Mouse (Mus musculus) stomach, postnatal 0 days (tissue): ENCODE results near the gene Dlgap3.

Source experiments
- CTCF ChIP-seq: IDR thresholded peaks from 2 replicates; pipeline ENCODE4 v1.5.1; 2016; ENCODE audit warnings: antibody characterized with exemption, low read depth, mild to moderate bottlenecking, moderate library complexity
- EP300 ChIP-seq: optimal IDR thresholded peaks from 2 replicates; pipeline ENCODE3; 2016; ENCODE audit warnings: antibody characterized with exemption

GRCm38 (mm10) chr4:127172119-127172518, 3.1 kb downstream of the Dlgap3 start:
- no peak for TF ChIP-seq CTCF
- TF ChIP-seq EP300 = no peak
